Mouse (Mus musculus) lung, postnatal 0 days (tissue): ENCODE results near the gene Mkrn2.

Experiments used
- CTCF ChIP-seq: IDR thresholded peaks from 2 replicates; pipeline ENCODE4 v1.5.1; 2016; ENCODE audit warnings: antibody characterized with exemption, mild to moderate bottlenecking
- EP300 ChIP-seq: IDR thresholded peaks from 2 replicates; pipeline ENCODE4 v1.6.1; 2016; ENCODE audit warnings: antibody characterized with exemption, mild to moderate bottlenecking, control low read depth

DNA sequence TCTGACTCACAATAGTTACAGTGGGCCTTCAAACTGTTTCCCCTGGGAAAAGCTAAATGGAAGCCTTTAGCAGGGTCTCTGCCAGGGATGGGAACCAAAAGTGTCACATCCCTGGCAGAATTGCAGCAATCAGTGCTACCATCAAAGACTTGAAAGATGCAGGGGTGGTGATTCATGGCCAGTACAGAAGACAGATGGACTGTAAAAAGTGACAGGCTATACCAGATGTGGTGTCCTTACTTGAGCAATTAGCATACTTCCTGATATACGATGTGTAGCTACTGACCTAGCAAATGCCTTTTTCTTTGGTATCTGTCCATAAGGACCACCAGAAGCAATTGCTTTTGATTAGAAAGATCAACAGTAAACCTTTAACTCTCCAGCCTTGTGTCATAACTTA lies 19.2 kb downstream of the Mkrn2 start:
- TF ChIP-seq CTCF (no peak), EP300 (no peak)
